Mouse (Mus musculus) E14TG2a.4 (cell line): Measurements from ENCODE around the gene Rrad.
A peak's percentile ranks its signal among the peaks of the same experiment; 100 is the strongest.
"Not testable (repeated sequence)": the region's sequence is repeated elsewhere in the genome, so short reads cannot be mapped to it uniquely, and the experiment has no call there.

Experiments used
- H3K27me3 ChIP-seq: 2 replicates; pipeline ENCODE4 v1.6.1; 2014; ENCODE audit warnings: low read length, control low read depth; ENCODE audit not compliant: insufficient read depth
- H3K36me3 ChIP-seq: 2 replicates; pipeline ENCODE4 v1.6.1; 2014; ENCODE audit warnings: low read length, control low read depth; ENCODE audit not compliant: insufficient read depth
- H3K4me1 ChIP-seq: replicated peaks from 2 replicates; pipeline ENCODE4 v1.6.1; 2014; ENCODE audit warnings: low read depth, low read length, control low read depth
- H3K4me3 ChIP-seq: replicated peaks from 2 replicates; pipeline ENCODE4 v1.5.1; 2014; ENCODE audit warnings: mild to moderate bottlenecking, low read length
- H3K9me3 ChIP-seq: 2 replicates; pipeline ENCODE4 v1.6.1; 2014; ENCODE audit warnings: low read length, control low read depth
- CTCF ChIP-seq: conservative IDR thresholded peaks from 2 replicates; pipeline ENCODE4 v1.5.1; 2014; ENCODE audit warnings: low read length
- NANOG ChIP-seq: IDR thresholded peaks from 2 replicates; pipeline ENCODE4 v1.6.1; 2014; ENCODE audit warnings: borderline replicate concordance, low read length, mixed read lengths
- POU5F1 ChIP-seq: IDR thresholded peaks from 2 replicates; pipeline ENCODE4 v1.6.1; 2014; ENCODE audit warnings: low read length, borderline replicate concordance

Gene Rrad

DNA sequence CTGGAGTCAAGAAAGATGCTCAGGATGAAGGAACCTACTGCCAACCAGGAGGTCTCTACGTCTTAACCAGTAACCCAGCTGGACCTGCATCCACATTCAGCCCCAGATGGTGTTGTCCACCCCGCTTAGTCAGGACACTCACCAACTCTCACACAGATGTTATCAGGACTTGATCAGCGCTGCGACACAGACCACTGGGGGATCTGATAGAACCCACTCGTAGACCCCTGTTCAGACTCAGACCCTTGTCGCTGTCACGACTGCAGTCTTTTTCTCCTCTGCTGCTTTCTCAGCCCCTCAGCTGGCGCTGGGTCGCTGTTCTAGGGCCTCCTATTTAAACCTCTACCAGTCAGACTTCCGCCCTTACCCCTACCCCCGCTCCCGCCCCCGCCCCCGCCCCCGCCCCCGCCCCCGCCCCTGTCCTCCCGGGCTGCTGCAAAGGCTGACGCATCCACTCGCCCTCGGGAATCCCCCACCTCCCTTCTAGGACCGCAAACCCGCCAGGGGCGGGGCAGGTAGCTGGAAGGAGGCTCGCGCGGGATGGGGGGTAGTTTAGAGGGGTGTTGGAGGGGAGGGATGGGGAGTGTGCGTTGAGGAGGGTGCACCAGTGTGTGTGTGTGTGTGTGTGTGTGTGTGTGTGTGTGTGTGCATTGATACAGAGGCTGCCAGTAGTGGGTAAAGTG, at the start of gene Rrad:
Gene Rrad, minus strand, starts transcription at position 347 of the 683 bp plus-strand sequence.
- Histone ChIP-seq H3K36me3 (peaks cover 10% of the 10 kb centered on the region), H3K4me3 (peak within 1 kb of the TSS; percentile 73), H3K27me3 (peaks cover 49% of the 10 kb centered on the region), H3K9me3 (no peaks in the 10 kb centered on the region), H3K4me1 (peaks cover 28% of the 10 kb centered on the region)
- TF ChIP-seq POU5F1 = no peak
- no peak for TF ChIP-seq CTCF
- no peak for TF ChIP-seq NANOG

DNA sequence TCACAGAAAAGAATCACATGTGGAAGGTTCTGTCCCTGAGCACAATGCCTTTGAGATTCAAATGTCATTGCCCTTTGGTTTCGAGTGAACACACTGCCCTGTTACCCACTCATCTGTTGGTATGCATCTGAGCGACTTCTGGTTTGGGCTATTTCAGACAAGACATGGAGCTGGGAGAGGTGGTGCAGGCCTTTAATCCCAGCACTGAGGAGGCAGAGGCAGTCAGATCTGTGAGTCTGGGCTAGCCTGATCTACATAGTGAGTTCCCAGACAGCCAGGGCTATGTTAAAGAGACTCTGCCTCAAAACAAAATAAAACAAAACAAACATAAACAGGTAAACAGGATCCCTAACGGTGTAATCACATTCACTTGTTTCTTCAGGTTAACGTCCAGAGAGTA, 24.5 kb upstream of the Rrad start:
- no peaks in the 10 kb centered on the region for H3K4me1 ChIP-seq
- no peak for TF ChIP-seq NANOG
- no peak for TF ChIP-seq CTCF
- TF ChIP-seq POU5F1 = no peak

DNA sequence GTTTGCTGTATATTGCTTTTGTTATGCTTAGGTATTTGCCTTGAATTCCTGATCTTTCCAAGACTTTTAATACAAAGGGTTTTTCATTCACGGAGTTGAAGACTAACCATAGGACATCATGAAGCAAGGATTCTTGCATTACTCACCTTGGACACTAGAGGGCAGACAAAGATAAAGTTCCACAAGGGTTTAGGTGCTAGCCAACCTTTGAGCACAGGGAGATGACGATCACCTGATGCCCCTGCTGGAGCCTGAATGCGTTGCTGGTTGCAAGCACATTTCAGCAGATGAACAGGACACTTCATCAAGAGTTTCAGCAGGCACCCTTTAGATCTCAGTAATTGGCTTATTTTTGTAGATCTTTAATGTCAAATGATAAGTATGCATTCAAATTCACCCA, 23.9 kb upstream of the Rrad start:
- Histone ChIP-seq H3K4me1 (no peaks in the 10 kb centered on the region), H3K27me3 (no peaks in the 10 kb centered on the region; the same call in 1 of the 2 replicates), H3K4me3 (no peak overlapping the region), H3K9me3 (peaks cover 26% of the 10 kb centered on the region), H3K36me3 (no peaks in the 10 kb centered on the region)
- TF ChIP-seq CTCF (peak; percentile 76), NANOG (no peak)

More for the DNA sequence above, 24.5 kb upstream of the Rrad start:
- Histone ChIP-seq H3K9me3 (peaks cover 26% of the 10 kb centered on the region), H3K4me3 (no peak overlapping the region), H3K27me3 (no peaks in the 10 kb centered on the region; the same call in 1 of the 2 replicates), H3K36me3 (no peaks in the 10 kb centered on the region)

DNA sequence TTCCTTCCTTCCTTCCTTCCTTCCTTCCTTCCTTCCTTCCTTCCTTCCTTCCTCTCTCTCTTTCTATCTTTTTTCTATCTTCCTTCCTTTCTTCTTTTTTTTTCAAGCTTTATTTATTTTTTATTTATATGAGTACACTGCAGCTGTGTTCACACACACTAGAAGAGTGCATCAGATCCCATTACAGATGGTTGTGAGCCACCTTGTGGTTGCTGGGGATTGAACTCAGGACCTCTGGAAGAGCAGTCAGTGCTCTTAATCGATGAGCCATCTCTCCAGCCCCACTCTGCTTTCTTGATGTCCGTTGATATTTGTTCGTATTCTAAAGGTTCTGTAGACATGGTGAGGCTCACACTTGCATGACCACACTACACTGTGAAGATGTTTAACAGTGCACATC, 13.1 kb upstream of the Rrad start:
- H3K9me3 ChIP-seq, H3K36me3 ChIP-seq, H3K27me3 ChIP-seq, H3K4me3 ChIP-seq: not testable (repeated sequence)
- peaks cover 22% of the 10 kb centered on the region for H3K4me1 ChIP-seq

DNA sequence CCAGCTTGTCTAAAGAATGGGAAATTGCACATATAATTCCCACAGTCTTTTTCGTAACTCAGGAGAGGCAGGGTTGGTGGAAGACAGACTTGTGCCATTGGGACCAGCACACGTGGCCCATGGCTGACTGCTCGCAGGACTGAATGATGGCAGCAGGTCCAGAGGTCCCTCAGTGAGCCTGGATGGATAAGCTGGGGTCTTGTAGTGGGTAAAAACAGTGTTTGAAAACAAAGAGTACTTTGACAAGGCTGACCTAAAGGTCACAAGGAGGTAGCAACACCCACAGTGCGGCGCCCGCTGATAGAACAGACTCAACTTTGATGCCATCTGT, 11.2 kb upstream of the Rrad start:
- Histone ChIP-seq H3K9me3 (no peaks in the 10 kb centered on the region), H3K36me3 (peaks cover 21% of the 10 kb centered on the region), H3K4me1 (peaks cover 22% of the 10 kb centered on the region), H3K27me3 (peaks cover 6% of the 10 kb centered on the region; the same call in 1 of the 2 replicates), H3K4me3 (peak overlapping the region; percentile 94)
- no peak for TF ChIP-seq NANOG
- TF ChIP-seq POU5F1 = no peak
- TF ChIP-seq CTCF = no peak

DNA sequence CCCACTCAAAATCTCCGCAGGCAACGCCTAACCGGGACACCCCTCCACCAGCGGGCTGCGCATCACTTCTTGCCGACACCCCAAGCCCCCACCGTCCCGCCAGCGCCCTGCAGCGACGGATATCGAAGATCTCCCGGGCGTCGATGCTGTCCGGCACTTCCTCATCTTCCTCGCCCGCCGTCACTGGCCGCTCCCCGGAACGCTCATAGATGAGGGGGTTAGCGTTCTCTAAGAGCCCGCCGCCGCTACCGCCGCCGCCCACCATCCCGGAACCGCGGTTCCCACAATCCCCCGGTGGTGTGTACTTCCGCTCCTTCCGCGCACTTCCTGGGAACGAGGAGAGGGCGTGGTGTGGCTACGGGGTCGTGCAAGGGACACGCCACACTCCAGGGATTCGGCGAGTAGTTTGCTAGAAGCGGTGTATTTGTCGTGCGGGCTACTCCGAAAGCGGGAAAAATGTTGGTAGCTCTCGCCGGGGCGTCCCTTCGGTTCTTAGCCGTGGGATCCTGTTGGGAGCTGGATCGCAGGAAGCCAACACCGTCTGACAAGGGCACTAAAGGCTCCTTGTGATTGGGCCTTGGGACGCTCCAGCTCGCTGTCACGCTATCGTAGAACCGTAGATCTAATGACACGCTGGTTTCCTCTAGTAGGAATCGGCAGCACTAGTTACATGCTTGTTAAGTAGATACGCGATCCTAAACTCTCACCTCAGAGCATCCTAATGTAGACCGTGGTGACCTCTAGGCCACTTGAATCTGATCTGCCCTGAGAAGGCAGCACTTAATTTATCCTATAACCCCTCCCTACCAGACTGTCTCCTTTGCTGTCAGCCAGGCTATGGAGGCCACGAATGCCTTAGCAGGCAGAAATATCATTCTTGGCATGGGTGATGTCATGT, 10.5 kb upstream of the Rrad start, which contains the start of gene Ciao2b:
Gene Ciao2b, minus strand, starts transcription at position 540 of the 898 bp plus-strand sequence.
- Histone ChIP-seq H3K27me3 (peaks cover 6% of the 10 kb centered on the region; the same call in 1 of the 2 replicates), H3K36me3 (peaks cover 24% of the 10 kb centered on the region)
- TF ChIP-seq POU5F1 = no peak
- TF ChIP-seq CTCF = no peak
- no peak for TF ChIP-seq NANOG

DNA sequence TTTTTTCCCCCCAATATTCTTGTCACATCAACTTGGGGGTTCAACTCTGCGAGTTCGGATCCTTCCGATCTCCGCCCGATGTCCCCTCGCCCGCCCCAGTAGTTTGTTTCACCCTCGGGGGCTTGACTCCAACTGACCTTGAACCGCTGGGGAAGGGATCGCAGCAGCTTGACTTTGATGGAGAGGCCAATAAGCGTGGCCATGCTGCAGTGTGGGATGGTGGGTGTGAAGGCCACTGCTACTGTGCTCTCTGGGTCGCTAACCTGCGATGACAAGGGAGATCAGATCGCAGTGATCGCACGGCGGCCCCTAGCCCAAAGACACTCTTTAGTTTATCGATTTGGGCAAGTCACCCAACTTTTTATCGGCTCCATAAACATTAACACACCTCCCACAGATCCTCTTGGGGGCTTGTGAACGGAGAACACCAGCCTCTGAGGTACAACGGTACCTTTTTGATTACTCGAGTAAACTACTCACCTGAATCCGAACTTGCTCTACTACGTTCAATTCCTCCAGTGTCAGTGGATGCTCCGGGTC, 9.8 kb upstream of the Rrad start:
- no peak for TF ChIP-seq NANOG
- no peak for TF ChIP-seq POU5F1
- TF ChIP-seq CTCF = no peak
- H3K9me3 ChIP-seq = no peaks in the 10 kb centered on the region

More for the DNA sequence above, 10.5 kb upstream of the Rrad start, which contains the start of gene Ciao2b:
- H3K4me3 ChIP-seq = peak within 1 kb of the TSS; percentile 94
- no peaks in the 10 kb centered on the region for H3K9me3 ChIP-seq
- peaks cover 22% of the 10 kb centered on the region for H3K4me1 ChIP-seq

DNA sequence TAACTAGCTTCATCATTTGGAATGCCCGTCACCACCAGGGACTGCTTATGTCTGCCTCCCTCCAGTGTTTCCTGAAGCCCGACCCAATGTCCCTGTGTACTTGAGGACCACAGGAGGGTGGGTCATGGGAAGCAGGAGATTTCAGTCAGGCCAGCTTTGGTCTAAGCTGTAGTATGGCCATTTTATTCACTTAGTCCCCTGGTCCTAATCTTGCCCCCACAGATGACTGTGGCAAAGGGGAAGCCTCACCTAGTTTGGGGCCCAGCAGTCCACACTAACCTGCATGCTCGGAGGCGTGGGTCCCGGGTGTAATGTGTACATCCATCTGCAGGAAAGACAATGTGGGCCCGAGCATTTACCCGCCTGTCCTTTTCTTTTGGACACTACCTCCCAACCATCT, 9.1 kb upstream of the Rrad start:
- Histone ChIP-seq H3K4me3 (peak overlapping the region; percentile 94), H3K36me3 (peaks cover 31% of the 10 kb centered on the region), H3K9me3 (no peaks in the 10 kb centered on the region), H3K27me3 (peaks cover 6% of the 10 kb centered on the region; the same call in 1 of the 2 replicates), H3K4me1 (peaks cover 22% of the 10 kb centered on the region)
- no peak for TF ChIP-seq POU5F1
- no peak for TF ChIP-seq NANOG
- no peak for TF ChIP-seq CTCF

More for the DNA sequence above, 9.8 kb upstream of the Rrad start:
- peaks cover 6% of the 10 kb centered on the region; the same call in 1 of the 2 replicates for H3K27me3 ChIP-seq
- peaks cover 25% of the 10 kb centered on the region for H3K36me3 ChIP-seq
- peak overlapping the region; percentile 94 for H3K4me3 ChIP-seq
- peaks cover 22% of the 10 kb centered on the region for H3K4me1 ChIP-seq
